Mouse (Mus musculus): ENCODE measurements around the gene Ran. TPM values are rescaled to one million over a fixed set of nuclear protein-coding genes. Genes with fewer than 3 reads are reported as not detected.

Gene Ran
- polyA plus RNA-seq, 1 experiment from 2014 or later = 878 TPM

DNA sequence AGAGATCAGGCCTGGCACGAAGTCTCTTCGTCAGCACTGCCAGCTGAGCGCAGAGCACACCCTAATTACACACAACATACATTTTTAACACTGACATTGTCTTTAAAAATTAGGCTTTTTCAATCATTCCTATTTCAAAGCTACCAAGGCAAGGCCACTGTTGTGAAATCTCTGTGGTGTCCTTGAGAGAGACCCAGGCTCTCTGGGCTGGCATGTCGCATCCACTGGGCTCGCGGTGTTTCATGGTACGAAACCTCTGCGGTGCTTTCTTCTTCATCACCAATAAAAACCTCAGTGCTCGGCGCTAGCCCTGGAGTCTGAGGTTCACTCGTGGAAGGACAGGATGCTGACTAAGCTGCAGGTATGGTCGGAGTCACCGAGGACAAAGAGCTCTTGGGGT is 33.9 kb upstream of the Ran start:
- no peak for ATAC-seq (replicated peaks; ENCODE audit: low FRiP score)
- Histone ChIP-seq H3K4me3 (ENCODE audit: low read depth, low read length) (no peak overlapping the region), H3K36me3 (ENCODE audit: control insufficient read depth, insufficient read depth, low read length) (peaks cover 28% of the 10 kb centered on the region), H3K4me1 (replicated peaks; ENCODE audit: control insufficient read depth, insufficient read depth, low read length) (no peaks in the 10 kb centered on the region), H3K27me3 (replicated peaks; ENCODE audit: control insufficient read depth, insufficient read depth, low read length) (no peaks in the 10 kb centered on the region), H3K27ac (ENCODE audit: low read depth, low read length) (no peak overlapping the region), H3K9me3 (ENCODE audit: control insufficient read depth, low read length) (no peaks in the 10 kb centered on the region), H3K9ac (ENCODE audit: low read depth, low read length) (no peak overlapping the region), H3K4me2 (no peak overlapping the region)
- no peak for DNase-seq (ENCODE audit: low spot score)
- 92% methylated on average over 13 of the region's 13 CpGs for WGBS

DNA sequence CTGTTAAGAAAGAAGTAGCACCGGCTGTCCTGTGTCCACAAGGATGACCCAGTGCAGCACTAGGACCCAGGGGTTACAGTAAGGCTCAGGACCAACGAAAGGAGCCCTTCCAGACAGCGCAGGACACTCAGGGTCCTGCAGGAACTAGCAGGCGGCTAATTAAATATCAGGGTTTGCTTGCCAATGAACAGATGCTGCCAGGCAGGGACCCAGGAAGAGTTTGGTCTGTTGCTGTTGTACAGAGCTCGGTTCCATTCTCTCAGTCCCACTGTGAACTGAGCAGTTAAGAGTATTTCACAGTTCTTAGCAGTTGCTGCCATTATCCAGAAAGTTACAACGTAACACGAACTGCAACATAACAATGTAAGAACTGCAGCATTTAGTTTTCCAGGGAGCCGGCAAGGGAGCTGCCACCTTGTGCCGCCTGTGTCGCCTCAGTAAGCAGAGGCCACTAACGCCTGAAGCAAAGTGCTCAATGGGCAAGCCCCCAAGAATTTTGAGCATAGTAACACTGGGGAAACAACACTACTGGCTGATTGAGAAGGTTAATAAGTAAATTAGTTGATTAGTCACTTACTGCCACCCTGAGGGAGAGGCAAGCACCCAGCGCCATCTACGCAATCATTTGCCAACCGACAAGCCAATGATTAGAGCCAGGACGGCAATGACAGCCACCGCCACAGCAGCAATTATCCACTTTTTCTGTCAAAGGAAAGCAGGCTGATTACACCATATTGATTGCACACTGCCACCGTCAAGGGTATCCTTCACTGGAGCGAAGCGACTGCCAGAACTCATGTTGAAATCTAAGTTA is 32.5 kb upstream of the Ran start:
- ATAC-seq (replicated peaks; ENCODE audit: low FRiP score) (no peak), DNase-seq (ENCODE audit: low spot score) (no peak)
- WGBS = 88% methylated on average over 19 of the region's 19 CpGs
- no peak overlapping the region for H3K4me2 ChIP-seq
- H3K27ac ChIP-seq (ENCODE audit: low read depth, low read length) = no peak overlapping the region
- no peaks in the 10 kb centered on the region for H3K9me3 ChIP-seq (ENCODE audit: control insufficient read depth, low read length)
- H3K4me1 ChIP-seq (replicated peaks; ENCODE audit: control insufficient read depth, insufficient read depth, low read length) = no peaks in the 10 kb centered on the region
- no peak overlapping the region for H3K9ac ChIP-seq (ENCODE audit: low read depth, low read length)
- H3K27me3 ChIP-seq (replicated peaks; ENCODE audit: control insufficient read depth, insufficient read depth, low read length) = no peaks in the 10 kb centered on the region
- H3K36me3 ChIP-seq (ENCODE audit: control insufficient read depth, insufficient read depth, low read length) = peaks cover 42% of the 10 kb centered on the region
- H3K4me3 ChIP-seq (ENCODE audit: low read depth, low read length) = no peak overlapping the region

DNA sequence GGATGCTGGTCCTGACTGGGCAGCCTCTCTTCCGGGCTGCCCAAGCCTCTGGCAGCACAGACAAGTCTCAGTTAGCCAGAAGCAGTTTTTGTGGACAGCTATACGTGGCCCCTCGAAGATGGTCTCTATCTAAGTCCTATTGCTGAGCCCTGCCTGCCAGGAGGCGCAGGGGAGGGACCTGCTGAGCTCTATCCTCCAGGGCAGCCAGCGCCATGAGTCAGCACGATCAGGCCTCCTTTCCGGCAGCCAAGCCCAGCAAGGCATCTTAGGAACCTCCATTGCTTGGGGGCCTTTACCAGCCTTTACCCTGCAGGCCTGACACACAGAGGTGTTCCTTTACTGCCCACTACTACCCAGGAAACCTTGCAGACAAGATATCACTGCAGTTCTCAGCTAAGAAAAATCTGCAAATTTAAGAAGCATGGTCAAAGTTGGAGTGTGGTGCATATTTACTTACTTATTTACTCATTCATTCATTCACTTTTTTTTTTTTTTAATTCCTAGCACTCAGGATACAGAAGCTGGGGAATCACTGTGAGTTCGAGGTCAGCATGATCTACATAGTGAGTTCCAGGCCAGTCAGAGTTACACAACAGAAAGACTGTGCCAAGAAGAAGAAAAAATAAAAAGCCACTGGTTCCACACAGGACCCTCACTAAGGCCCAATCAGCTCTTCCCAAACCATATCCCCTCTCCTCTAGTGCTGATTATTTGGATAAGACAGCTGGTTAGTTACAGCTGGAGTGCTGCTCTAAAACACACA is 19.0 kb upstream of the Ran start:
- Histone ChIP-seq H3K36me3 (ENCODE audit: control insufficient read depth, insufficient read depth, low read length) (peaks cover 19% of the 10 kb centered on the region; the same call in 1 of the 2 replicates), H3K9me3 (ENCODE audit: control insufficient read depth, low read length) (no peaks in the 10 kb centered on the region), H3K9ac (ENCODE audit: low read depth, low read length) (peak overlapping the region; percentile 49), H3K4me2 (peak overlapping the region; percentile 49), H3K4me3 (ENCODE audit: low read depth, low read length) (no peak overlapping the region), H3K4me1 (replicated peaks; ENCODE audit: control insufficient read depth, insufficient read depth, low read length) (peaks cover 53% of the 10 kb centered on the region), H3K27me3 (replicated peaks; ENCODE audit: control insufficient read depth, insufficient read depth, low read length) (no peaks in the 10 kb centered on the region), H3K27ac (ENCODE audit: low read depth, low read length) (peak overlapping the region; percentile 60)
- DNase-seq (ENCODE audit: low spot score) (peak; percentile 73), ATAC-seq (replicated peaks; ENCODE audit: low FRiP score) (peak; percentile 88)
- WGBS = 22% methylated on average over 8 of the region's 8 CpGs

DNA sequence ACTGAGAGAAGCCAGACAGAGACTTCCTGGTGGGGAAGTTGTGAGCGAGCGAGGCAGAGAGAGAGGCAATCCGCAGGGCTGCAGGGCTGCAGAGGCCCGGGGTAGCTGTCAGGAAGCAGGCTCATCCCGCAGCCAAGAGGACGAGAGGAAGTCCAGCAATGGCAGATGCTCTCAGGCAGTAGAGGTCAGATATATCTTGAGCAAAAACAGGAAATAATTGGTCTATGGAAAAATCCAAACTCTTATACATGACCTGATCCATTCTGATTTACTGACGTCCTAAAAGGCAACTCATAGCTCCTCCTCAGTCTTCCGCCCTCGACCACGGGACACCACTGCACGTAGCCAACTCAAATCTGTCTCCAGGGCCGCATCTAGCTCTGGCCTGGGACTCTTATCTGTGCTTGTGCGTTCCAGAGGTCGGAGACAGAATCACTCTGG is 17.3 kb upstream of the Ran start:
- H3K4me2 ChIP-seq = peak overlapping the region; percentile 54

DNA sequence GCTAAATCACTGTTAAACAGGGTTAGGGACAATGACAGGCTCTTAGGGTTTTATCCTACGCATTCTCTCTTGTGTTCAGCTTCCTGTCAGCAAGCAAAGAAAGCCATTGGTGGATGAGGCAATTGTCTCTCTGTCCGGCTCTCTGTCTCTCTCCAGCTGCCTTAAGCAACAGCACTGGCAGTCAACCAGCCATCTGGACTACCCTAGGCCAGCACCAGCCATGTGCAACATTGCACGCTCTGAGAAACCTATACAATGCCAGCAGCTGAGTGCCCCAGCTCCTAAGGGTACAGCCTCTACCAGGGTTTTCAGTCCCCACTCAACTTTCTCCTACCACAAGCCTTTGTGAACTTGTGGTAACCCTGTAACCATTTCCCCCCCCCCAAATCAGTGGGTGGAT is 14.5 kb upstream of the Ran start:
- no peaks in the 10 kb centered on the region for H3K27me3 ChIP-seq (replicated peaks; ENCODE audit: control insufficient read depth, insufficient read depth, low read length)
- no peaks in the 10 kb centered on the region for H3K9me3 ChIP-seq (ENCODE audit: control insufficient read depth, low read length)
- ATAC-seq (replicated peaks; ENCODE audit: low FRiP score) = no peak
- peak overlapping the region; percentile 97 for H3K27ac ChIP-seq (ENCODE audit: low read depth, low read length)
- peaks cover 67% of the 10 kb centered on the region for H3K4me1 ChIP-seq (replicated peaks; ENCODE audit: control insufficient read depth, insufficient read depth, low read length)
- 88% methylated on average over 3 of the region's 3 CpGs for WGBS
- peak overlapping the region; percentile 98 for H3K9ac ChIP-seq (ENCODE audit: low read depth, low read length)
- peak overlapping the region; percentile 92 for H3K4me2 ChIP-seq
- peak overlapping the region; percentile 94 for H3K4me3 ChIP-seq (ENCODE audit: low read depth, low read length)
- no peak for DNase-seq (ENCODE audit: low spot score)
- peaks cover 6% of the 10 kb centered on the region; the same call in 1 of the 2 replicates for H3K36me3 ChIP-seq (ENCODE audit: control insufficient read depth, insufficient read depth, low read length)

More for the DNA sequence above, 17.3 kb upstream of the Ran start:
- H3K36me3 ChIP-seq (ENCODE audit: control insufficient read depth, insufficient read depth, low read length) = peaks cover 14% of the 10 kb centered on the region; the same call in 1 of the 2 replicates
- peak overlapping the region; percentile 60 for H3K27ac ChIP-seq (ENCODE audit: low read depth, low read length)
- H3K4me1 ChIP-seq (replicated peaks; ENCODE audit: control insufficient read depth, insufficient read depth, low read length) = peaks cover 62% of the 10 kb centered on the region
- 0 out of 2 replicates have a peak, but pooled peaks have one; percentile 3 for ATAC-seq (replicated peaks; ENCODE audit: low FRiP score)
- 13% methylated on average over 14 of the region's 14 CpGs for WGBS
- H3K9me3 ChIP-seq (ENCODE audit: control insufficient read depth, low read length) = no peaks in the 10 kb centered on the region
- no peaks in the 10 kb centered on the region for H3K27me3 ChIP-seq (replicated peaks; ENCODE audit: control insufficient read depth, insufficient read depth, low read length)
- no peak for DNase-seq (ENCODE audit: low spot score)
- H3K4me3 ChIP-seq (ENCODE audit: low read depth, low read length) = no peak overlapping the region
- H3K9ac ChIP-seq (ENCODE audit: low read depth, low read length) = peak overlapping the region; percentile 44

DNA sequence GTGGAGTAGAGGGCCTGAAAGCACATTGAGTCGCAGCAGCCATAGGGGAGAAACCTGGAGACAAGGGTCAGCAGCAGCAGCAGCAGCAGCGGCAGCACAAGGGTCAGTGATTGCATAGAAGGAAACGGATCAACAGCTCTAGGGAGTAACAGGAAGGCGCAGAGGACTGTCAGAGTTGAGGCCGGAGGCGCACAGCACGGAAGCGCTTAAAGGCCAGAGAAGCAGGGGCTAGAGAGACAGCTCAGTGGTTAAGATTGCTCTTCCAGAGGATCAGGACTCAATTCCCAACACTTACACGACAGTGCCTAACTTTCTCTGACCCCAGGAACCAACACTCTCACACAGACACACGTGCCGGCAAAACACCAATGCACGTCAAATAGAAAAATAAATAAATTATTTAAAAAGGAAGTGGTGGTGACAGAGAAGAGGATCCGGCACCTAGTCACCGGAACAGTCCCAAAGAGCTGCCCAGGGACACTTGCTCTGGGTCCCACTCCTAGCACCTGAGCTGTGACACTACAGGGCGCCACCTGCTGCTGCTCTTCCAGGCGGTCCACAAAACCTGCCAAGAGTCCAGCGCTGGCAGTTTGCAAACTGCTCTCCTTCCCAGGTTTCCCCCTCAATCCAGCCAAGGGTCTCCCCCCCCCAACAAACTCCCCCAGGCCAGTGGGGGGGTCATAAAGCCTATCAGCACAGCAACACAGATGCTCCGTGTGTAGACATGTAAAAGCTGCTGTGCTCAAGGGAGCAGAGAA is 13.7 kb upstream of the Ran start:
- H3K27ac ChIP-seq (ENCODE audit: low read depth, low read length) = peak overlapping the region; percentile 97
- DNase-seq (ENCODE audit: low spot score) = no peak
- peaks cover 59% of the 10 kb centered on the region for H3K4me1 ChIP-seq (replicated peaks; ENCODE audit: control insufficient read depth, insufficient read depth, low read length)

DNA sequence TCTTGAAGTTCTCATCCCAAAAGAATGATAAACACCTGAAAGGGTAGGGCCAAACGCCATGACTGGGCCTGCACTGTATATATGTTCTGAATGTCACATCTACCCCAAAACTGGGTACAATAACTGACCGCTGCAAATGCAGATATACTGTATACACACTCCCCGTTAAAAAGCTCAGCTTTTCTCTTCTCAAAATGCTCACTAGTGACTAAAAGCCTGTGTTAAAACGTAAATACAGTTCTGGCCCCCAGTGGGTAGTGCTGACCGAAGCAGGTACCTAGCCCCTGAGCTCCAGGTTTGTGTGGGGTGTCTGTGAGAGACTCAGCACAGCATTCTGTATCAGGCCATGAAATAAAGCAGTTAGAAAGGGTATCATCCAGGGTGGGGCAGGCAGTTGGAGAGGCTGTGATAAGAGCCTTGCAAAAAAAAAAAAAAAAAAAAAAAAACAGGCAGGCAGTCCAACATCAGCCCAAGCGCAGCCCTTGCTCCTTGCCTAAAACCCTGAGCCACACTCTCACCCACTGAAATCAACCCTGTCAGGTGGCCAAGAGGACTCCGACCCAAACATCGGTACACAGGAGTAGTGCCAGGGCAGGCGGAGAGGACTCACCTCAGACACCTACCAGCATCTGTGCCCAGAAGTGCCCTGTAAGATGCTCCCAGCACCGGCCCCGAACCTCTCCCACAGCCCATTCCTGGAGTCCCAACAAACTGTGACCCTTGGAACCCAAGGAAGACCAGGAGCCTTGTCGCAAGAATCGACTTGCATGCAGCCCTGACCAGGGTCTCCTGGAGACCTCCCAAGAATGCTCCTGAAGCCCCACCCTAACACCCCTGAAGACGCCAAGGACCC is 12.5 kb upstream of the Ran start:
- peaks cover 48% of the 10 kb centered on the region for H3K4me1 ChIP-seq (replicated peaks; ENCODE audit: control insufficient read depth, insufficient read depth, low read length)
- DNase-seq (ENCODE audit: low spot score) = peak; percentile 56

More for the DNA sequence above, 13.7 kb upstream of the Ran start:
- WGBS = 47% methylated on average over 18 of the region's 18 CpGs
- peaks cover 6% of the 10 kb centered on the region; the same call in 1 of the 2 replicates for H3K36me3 ChIP-seq (ENCODE audit: control insufficient read depth, insufficient read depth, low read length)
- peak overlapping the region; percentile 98 for H3K9ac ChIP-seq (ENCODE audit: low read depth, low read length)
- H3K9me3 ChIP-seq (ENCODE audit: control insufficient read depth, low read length) = no peaks in the 10 kb centered on the region
- H3K4me3 ChIP-seq (ENCODE audit: low read depth, low read length) = peak overlapping the region; percentile 94
- ATAC-seq (replicated peaks; ENCODE audit: low FRiP score) = no peak; the same call in 1 of the 2 replicates
- H3K27me3 ChIP-seq (replicated peaks; ENCODE audit: control insufficient read depth, insufficient read depth, low read length) = no peaks in the 10 kb centered on the region
- H3K4me2 ChIP-seq = peak overlapping the region; percentile 92

More for the DNA sequence above, 12.5 kb upstream of the Ran start:
- peaks cover 6% of the 10 kb centered on the region; the same call in 1 of the 2 replicates for H3K36me3 ChIP-seq (ENCODE audit: control insufficient read depth, insufficient read depth, low read length)
- H3K4me2 ChIP-seq = peak overlapping the region; percentile 92
- peak; percentile 72 for ATAC-seq (replicated peaks; ENCODE audit: low FRiP score)
- peak overlapping the region; percentile 98 for H3K9ac ChIP-seq (ENCODE audit: low read depth, low read length)
- H3K27me3 ChIP-seq (replicated peaks; ENCODE audit: control insufficient read depth, insufficient read depth, low read length) = no peaks in the 10 kb centered on the region
- peak overlapping the region; percentile 94 for H3K4me3 ChIP-seq (ENCODE audit: low read depth, low read length)
- 34% methylated on average over 14 of the region's 14 CpGs for WGBS
- H3K9me3 ChIP-seq (ENCODE audit: control insufficient read depth, low read length) = no peaks in the 10 kb centered on the region
- peak overlapping the region; percentile 97 for H3K27ac ChIP-seq (ENCODE audit: low read depth, low read length)
